Mouse (Mus musculus) C2C12 (cell line): ENCODE measurements at regions not wholly inside any gene's neighbourhood (a gene's known extent, or its start where the extent isn't known, plus 50 kb on each side); places are given as distances from the start of the nearest gene placed in this dataset.

Source experiments
- CTCF ChIP-seq: IDR thresholded peaks from one replicate; pipeline ENCODE4 v1.5.1; 2011; ENCODE audit not compliant: control insufficient read depth, insufficient read depth, insufficient read length
- MAX ChIP-seq: IDR thresholded peaks from one replicate; pipeline ENCODE4 v1.6.1; 2011; ENCODE audit warnings: mild to moderate bottlenecking, control low read depth
- MYOD1 ChIP-seq: IDR thresholded peaks from one replicate; pipeline ENCODE4 v1.6.1; 2011; ENCODE audit warnings: low read depth; ENCODE audit not compliant: control insufficient read depth, insufficient read length
- USF1 ChIP-seq: IDR thresholded peaks from one replicate; pipeline ENCODE4 v1.6.1; 2011; ENCODE audit warnings: low read depth, mild to moderate bottlenecking, control low read depth, moderate library complexity

DNA sequence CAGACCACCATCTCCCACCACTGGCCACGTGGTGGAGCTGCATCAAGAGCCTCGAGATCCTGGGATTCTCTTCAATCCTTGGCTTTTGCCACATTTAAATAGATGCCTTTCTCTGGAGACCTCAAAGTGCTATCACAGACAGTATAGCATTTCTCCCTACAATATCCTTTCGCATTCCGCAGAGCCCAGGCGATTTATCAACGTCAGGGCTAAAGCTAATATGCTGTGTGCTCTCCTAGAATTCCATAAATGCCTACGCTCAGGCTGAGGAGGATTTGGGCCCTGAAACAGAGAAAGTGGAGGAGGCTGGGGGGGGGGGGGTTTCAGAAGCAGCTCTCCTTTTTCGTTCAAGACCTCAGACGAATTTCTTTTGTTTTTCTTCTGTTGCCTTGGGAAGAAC, 394.0 kb upstream of the 4930452B06Rik start:
- no peak for TF ChIP-seq CTCF
- no peak for TF ChIP-seq USF1
- no peak for TF ChIP-seq MAX
- no peak for TF ChIP-seq MYOD1
